Mouse (Mus musculus) layer of hippocampus, adult 11-12 months (tissue): ENCODE data around the gene Olfr284.

Experiments used
- DNase-seq: peaks from one replicate; pipeline ENCODE4 v3.0.0; 2022; ENCODE audit warnings: low spot score

Gene Olfr284

GRCm38 (mm10) chr15:98340887-98341286, at the start of gene Olfr284:
Olfr284 (minus strand) TSS chr15:98340987.
- no peak for DNase-seq

- DNase-seq = peak; percentile 61
Measured at GRCm38 (mm10) chr15:98389796-98390195, 49.0 kb upstream of the Olfr284 start.

GRCm38 (mm10) chr15:98387621-98388020, 46.8 kb upstream of the Olfr284 start:
- no peak for DNase-seq

- no peak for DNase-seq
Measured at GRCm38 (mm10) chr15:98380846-98381245, 40.1 kb upstream of the Olfr284 start, which contains the start of gene Olfr283. Olfr283 (minus strand) TSS chr15:98380946.

- DNase-seq = no peak
Measured at GRCm38 (mm10) chr15:98378209-98378608, 37.4 kb upstream of the Olfr284 start.

GRCm38 (mm10) chr15:98317177-98317724, 23.5 kb downstream of the Olfr284 start, which contains the start of gene Olfr285:
Olfr285 (minus strand) TSS chr15:98317353.
- no peak for DNase-seq

GRCm38 (mm10) chr15:98315703-98316102, 25.1 kb downstream of the Olfr284 start:
- DNase-seq = no peak

- DNase-seq = peak; percentile 28
Measured at GRCm38 (mm10) chr15:98295628-98296551, 44.9 kb downstream of the Olfr284 start, which contains the start of gene Zfp641. Zfp641 (minus strand) TSS chr15:98296161.

GRCm38 (mm10) chr15:98293651-98294050, 47.1 kb downstream of the Olfr284 start:
- no peak for DNase-seq
